Mouse (Mus musculus) spleen, adult 2 months (tissue): Measurements from ENCODE around the gene Nrxn1.

ENCODE experiments used
- CTCF ChIP-seq: fragments of 200-500 bp; IDR thresholded peaks from 2 replicates; pipeline ENCODE4 v1.5.1; 2011; ENCODE audit warnings: mild to moderate bottlenecking, inconsistent platforms; ENCODE audit not compliant: insufficient read depth, insufficient read length, insufficient replicate concordance; ENCODE audit errors: extremely low read depth
- POLR2A ChIP-seq: fragments of 200-500 bp; IDR thresholded peaks from 2 replicates; pipeline ENCODE4 v1.6.1; 2011; ENCODE audit warnings: low read depth, low read length, inconsistent platforms

DNA sequence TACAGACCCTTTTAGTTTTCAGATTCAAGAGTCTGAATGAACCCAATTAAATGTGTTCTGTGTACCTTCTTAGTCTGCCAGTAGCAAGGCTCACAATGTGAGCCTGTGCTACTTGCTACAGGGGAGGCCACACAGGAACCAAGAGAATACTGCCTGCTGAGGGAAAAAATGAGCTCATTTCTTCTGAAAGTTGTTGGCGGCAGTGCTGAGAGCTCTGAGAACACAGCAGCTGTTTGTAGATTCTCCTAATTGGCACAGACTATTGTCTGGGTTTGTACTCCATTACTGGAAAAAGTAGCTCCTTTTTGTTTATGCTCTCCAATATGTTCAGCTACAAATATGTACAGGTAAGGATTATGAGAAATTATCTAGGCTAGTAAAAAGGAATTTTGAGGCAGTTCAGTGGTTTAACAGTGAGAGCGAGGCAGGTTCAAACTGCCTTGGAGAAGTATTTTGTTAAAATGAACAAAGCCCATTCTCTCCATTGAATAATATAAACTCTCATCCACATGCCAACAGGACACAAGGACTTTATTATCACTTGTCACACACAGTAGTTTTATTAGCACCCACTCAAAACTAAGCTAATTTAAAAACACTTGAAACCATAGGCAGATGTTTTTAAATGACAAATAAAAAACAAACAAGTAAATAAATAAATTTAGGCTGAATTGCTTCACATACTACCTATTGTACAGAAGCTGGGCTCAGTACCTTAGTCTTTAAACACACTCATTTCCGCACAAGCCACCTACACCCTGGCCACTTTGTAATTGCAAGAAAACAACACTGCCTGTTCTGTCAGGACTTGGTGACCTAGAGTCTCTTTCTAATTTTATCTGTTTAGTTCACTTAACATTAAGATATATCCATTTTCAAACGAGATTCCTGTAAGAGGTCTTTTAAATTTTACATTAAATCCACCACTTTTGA is 200.3 kb downstream of the Nrxn1 start:
- TF ChIP-seq CTCF (no peak), POLR2A (no peak)
